Mouse (Mus musculus): ENCODE results near the gene Gm3005. TPM values are rescaled to one million over a fixed set of nuclear protein-coding genes. Genes with fewer than 3 reads are reported as not detected.
"Not testable (repeated sequence)": the region's sequence is repeated elsewhere in the genome, so short reads cannot be mapped to it uniquely, and the experiment has no call there.

Gm3005 gene
- not detected for total RNA-seq (2021)
- long read RNA-seq, experiment 1 = 0 reads
- long read RNA-seq, experiment 2 = 0 reads

- not testable (repeated sequence) for DNase-seq
Measured at GRCm38 (mm10) chr14:3427803-3428202, at the start of gene Gm3005. Gm3005 (plus strand) TSS chr14:3428103.

- DNase-seq = not testable (repeated sequence)
Measured at GRCm38 (mm10) chr14:3394793-3395192, 33.1 kb upstream of the Gm3005 start, which contains the start of gene Gm10413. Gm10413 (plus strand) TSS chr14:3395093.

GRCm38 (mm10) chr14:3412314-3412713, 15.6 kb upstream of the Gm3005 start, which contains the start of gene Gm10409:
Gm10409 (plus strand) TSS chr14:3412614.
- not testable (repeated sequence) for DNase-seq

GRCm38 (mm10) chr14:3449079-3449478, 21.2 kb downstream of the Gm3005 start, which contains the start of gene Gm10408:
Gm10408 (plus strand) TSS chr14:3449379.
- DNase-seq = not testable (repeated sequence)

GRCm38 (mm10) chr14:3634212-3634611, 206.3 kb downstream of the Gm3005 start, which contains the start of gene Gm3012:
Gm3012 (plus strand) TSS chr14:3634512.
- DNase-seq = not testable (repeated sequence)

Other genes starting within 250 kb of the Gm3005 start
- gene Gm5795, start 239.8 kb upstream of the Gm3005 start, total RNA-seq (2021) = not detected
- gene D830030K20Rik, start 219.6 kb upstream of the Gm3005 start, total RNA-seq (2021) = under 1 TPM; 0.36 to 0.50 TPM
- not detected for gene Gm2956, start 95.5 kb upstream of the Gm3005 start, total RNA-seq (2021)
- gene Gm10413, start 33.0 kb upstream of the Gm3005 start, total RNA-seq (2021) = not detected
- gene Gm10409, start 15.5 kb upstream of the Gm3005 start, total RNA-seq (2021) = under 1 TPM; 0.12 to 0.21 TPM
- not detected for gene Gm10408, start 21.3 kb downstream of the Gm3005 start, total RNA-seq (2021)
- gene Gm3012, start 206.4 kb downstream of the Gm3005 start, total RNA-seq (2021) = not detected
- gene Gm3020, start 223.9 kb downstream of the Gm3005 start, total RNA-seq (2021) = under 1 TPM; 0.12 to 0.21 TPM